Mouse (Mus musculus) bone marrow macrophage, adult 2 months (primary cell): ENCODE results near the gene Tbc1d9b.

ENCODE experiments used
- CTCF ChIP-seq: IDR thresholded peaks from 2 replicates; pipeline ENCODE4 v1.5.1; 2012; ENCODE audit warnings: low read depth, mild to moderate bottlenecking, low read length, moderate library complexity
- POLR2A ChIP-seq: IDR thresholded peaks from 2 replicates; pipeline ENCODE4 v1.6.1; 2012; ENCODE audit warnings: mild to moderate bottlenecking, low read depth, low read length, borderline replicate concordance

DNA sequence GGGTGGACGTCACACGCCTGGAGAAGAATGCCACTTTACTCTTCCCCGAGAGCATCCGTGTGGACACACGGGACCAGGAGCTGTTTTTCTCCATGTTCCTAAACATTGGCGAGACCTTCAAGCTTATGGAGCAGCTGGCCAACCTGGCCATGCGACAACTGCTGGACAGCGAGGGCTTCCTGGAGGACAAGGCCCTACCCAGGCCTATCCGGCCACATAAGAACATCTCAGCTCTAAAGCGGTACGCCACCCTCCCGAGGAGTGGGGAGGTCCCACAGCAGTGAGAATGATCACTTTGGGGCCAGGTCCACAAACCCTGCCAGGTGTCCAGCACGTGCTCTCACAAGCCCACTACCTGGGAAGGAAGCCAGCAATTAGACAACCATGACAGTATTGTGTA lies 14.9 kb downstream of the Tbc1d9b start:
- no peak for TF ChIP-seq CTCF
- TF ChIP-seq POLR2A, result no peak
